Mouse (Mus musculus) forebrain, embryonic 12.5 days (tissue): ENCODE data around the gene Chn2. TPM values are rescaled to one million over a fixed set of nuclear protein-coding genes. Genes with fewer than 3 reads are reported as not detected.
A peak's percentile ranks its signal among the peaks of the same experiment; 100 is the strongest.

ENCODE experiments used
- ATAC-seq: fragments of 200-750 bp; cut with Nextera tagmentation; 2 replicates; pipeline ENCODE4 v1.8.0; 2017; ENCODE audit warnings: moderate TSS enrichment; ENCODE audit not compliant: low FRiP score
- H3K27ac ChIP-seq: fragments of 300-500 bp; sonication (generic); 2 replicates; pipeline ENCODE4 v1.5.1; 2016; ENCODE audit warnings: mild to moderate bottlenecking
- H3K27me3 ChIP-seq: fragments of 300-500 bp; sonication (generic); 2 replicates; pipeline ENCODE4 v1.6.1; 2016; ENCODE audit warnings: mild to moderate bottlenecking
- H3K36me3 ChIP-seq: fragments of 300-500 bp; sonication (generic); replicated peaks from 2 replicates; pipeline ENCODE4 v1.6.1; 2016; ENCODE audit warnings: mild to moderate bottlenecking
- H3K4me1 ChIP-seq: fragments of 300-500 bp; sonication (generic); 2 replicates; pipeline ENCODE4 v1.6.1; 2016
- H3K4me2 ChIP-seq: fragments of 300-500 bp; sonication (generic); 2 replicates; pipeline ENCODE4 v1.6.1; 2016; ENCODE audit warnings: mild to moderate bottlenecking, moderate library complexity
- H3K4me3 ChIP-seq: fragments of 300-500 bp; sonication (generic); replicated peaks from 2 replicates; pipeline ENCODE4 v1.5.1; 2016; ENCODE audit warnings: mild to moderate bottlenecking
- H3K9ac ChIP-seq: fragments of 300-500 bp; sonication (generic); 2 replicates; pipeline ENCODE4 v1.6.1; 2016; ENCODE audit warnings: mild to moderate bottlenecking
- H3K9me3 ChIP-seq: fragments of 300-500 bp; sonication (generic); 2 replicates; pipeline ENCODE4 v1.6.1; 2016
- WGBS: fragments of 180-500 bp; shearing (Covaris S2); methylation state at CpG from one replicate; pipeline ENCODE4 v1.1.7; 2016; 5-methylcytosine and 5-hydroxymethylcytosine counted together
- polyA plus RNA-seq: library from polyadenylated mRNA; unstranded; fragments of >200 nt; fragmentation: Nextera tagmentation; extraction: Ambion mirVana; gene quantifications from 2 replicates; pipeline ENCODE4 v1.2.1, GENCODE M21; 2016

The Chn2 gene
- polyA plus RNA-seq, 1 experiment from 2014 or later, result 29.8 TPM

DNA sequence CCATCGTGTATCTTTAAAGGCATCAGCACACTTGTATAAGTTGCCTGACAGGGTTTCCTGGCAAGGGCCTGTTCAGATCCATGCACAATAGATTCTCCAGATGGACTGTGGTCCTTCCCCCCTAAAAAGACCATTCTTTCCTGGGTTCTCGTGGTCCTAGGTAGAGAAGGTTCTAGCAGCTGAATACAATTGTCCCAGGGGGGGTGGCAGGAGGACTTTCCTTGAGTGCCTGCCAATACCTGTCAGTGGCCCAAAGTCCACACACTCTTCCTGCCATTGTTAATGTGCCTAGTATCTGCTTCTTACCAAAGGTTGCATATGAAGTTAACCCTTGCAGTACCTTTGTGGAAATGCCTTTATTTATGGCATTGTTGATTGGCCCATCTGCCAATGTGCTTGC, 257.9 kb downstream of the Chn2 start:
- H3K4me2 ChIP-seq, result no peak overlapping the region
- whole genome bisulfite sequencing, result 81% methylated on average over 2 of the region's 2 CpGs
- H3K4me1 ChIP-seq, result no peaks in the 10 kb centered on the region
- ATAC-seq, result no peak
- H3K27ac ChIP-seq, result no peak overlapping the region
- peaks cover 13% of the 10 kb centered on the region for H3K36me3 ChIP-seq
- no peak overlapping the region for H3K4me3 ChIP-seq
- no peaks in the 10 kb centered on the region for H3K27me3 ChIP-seq
- H3K9ac ChIP-seq, result no peak overlapping the region
- H3K9me3 ChIP-seq, result no peaks in the 10 kb centered on the region

DNA sequence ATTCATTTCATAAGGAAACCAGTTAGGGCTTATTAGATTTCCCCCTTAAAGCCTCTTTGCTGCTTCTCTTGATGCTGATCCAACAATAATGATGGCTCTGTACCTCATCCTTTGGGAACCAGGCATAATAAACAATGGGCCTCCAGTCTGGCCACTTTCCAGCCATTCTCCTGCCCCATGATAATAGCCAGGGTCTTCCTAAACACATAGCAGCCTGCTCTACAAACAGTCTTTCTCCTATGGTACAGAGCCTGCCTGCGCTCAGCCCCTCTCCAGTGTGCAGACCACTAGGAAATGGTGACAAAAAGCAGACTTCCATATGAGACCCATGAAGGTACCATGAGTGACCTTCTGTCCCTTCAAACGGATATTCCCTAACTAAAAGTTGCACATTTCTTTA, 260.1 kb downstream of the Chn2 start:
- Histone ChIP-seq H3K27ac (no peak overlapping the region), H3K4me2 (no peak overlapping the region), H3K4me1 (no peaks in the 10 kb centered on the region), H3K9me3 (no peaks in the 10 kb centered on the region), H3K36me3 (peaks cover 10% of the 10 kb centered on the region), H3K27me3 (no peaks in the 10 kb centered on the region), H3K9ac (no peak overlapping the region), H3K4me3 (no peak overlapping the region)
- WGBS, result 88% methylated on average over 2 of the region's 2 CpGs
- ATAC-seq, result no peak

DNA sequence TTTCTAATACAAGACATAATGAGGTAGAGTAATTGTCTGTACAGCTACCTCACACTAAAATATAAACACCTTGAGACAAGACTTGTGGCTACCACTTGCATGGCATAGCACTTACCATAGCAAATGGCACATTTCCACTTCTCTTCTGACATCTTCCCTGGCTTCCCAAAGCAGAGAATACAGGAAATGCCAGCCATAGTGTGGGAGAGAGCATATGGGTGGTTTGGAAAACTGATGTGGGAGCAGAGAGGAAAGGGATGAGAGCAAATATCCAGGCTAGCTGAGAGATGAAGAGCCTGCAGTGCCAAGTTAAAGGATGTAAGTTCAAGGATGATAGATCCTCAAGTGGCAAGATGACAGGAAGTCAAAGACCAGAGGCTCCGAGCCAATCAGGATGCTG, 266.4 kb downstream of the Chn2 start:
- no peak for ATAC-seq
- no peak overlapping the region for H3K27ac ChIP-seq
- WGBS, result 89% methylated on average over 1 of the region's 1 CpGs
- H3K9me3 ChIP-seq, result no peaks in the 10 kb centered on the region
- no peak overlapping the region for H3K4me2 ChIP-seq
- H3K27me3 ChIP-seq, result no peaks in the 10 kb centered on the region
- H3K9ac ChIP-seq, result no peak overlapping the region
- H3K4me1 ChIP-seq, result no peaks in the 10 kb centered on the region
- H3K4me3 ChIP-seq, result no peak overlapping the region
- no peaks in the 10 kb centered on the region for H3K36me3 ChIP-seq

DNA sequence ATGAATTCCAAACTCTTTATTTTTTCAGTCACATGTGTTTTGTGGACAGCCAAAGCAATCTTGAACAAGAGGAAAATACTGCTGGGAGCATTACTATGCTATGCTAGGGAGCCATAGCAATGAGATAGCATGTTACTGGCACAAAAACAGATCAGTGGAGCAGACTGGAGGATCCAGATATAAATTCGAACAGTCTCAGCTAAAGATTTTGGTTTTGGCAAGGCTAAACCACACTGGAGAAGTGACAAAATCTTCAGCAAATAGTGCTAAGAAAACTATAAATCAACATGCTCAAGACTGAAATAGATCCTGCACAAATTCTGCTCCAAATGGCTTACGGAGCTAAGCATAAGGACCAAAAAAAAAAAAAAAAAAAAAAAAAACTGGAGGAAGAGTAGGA, 273.7 kb downstream of the Chn2 start:
- H3K4me2 ChIP-seq, result no peak overlapping the region
- ATAC-seq, result no peak
- no peaks in the 10 kb centered on the region for H3K36me3 ChIP-seq
- no peaks in the 10 kb centered on the region for H3K4me1 ChIP-seq
- no peak overlapping the region for H3K9ac ChIP-seq
- no peaks in the 10 kb centered on the region for H3K27me3 ChIP-seq
- H3K4me3 ChIP-seq, result no peak overlapping the region
- WGBS, result 90% methylated on average over 2 of the region's 2 CpGs
- H3K27ac ChIP-seq, result no peak overlapping the region
- H3K9me3 ChIP-seq, result no peaks in the 10 kb centered on the region

DNA sequence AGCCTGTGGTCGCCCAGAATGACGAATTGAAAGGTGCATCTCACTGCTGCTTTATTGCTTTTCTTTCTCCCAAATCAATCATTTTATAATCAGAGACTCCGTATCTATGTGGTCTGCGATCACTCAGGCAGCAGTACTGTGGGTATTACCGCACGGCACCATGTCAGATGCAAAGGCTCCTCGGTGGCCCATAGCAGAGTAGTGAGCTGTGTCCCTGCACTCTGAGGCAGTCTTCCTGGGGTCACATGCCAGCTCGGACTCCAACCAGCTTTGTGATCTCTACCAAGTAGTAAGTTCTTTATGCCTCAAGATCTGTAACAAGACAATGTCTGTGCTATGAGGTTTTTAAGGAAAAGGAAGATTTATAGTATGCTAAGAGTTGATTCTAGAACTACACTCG, 279.3 kb downstream of the Chn2 start:
- WGBS, result 90% methylated on average over 9 of the region's 9 CpGs
- no peaks in the 10 kb centered on the region for H3K27me3 ChIP-seq
- no peaks in the 10 kb centered on the region for H3K36me3 ChIP-seq
- no peaks in the 10 kb centered on the region for H3K4me1 ChIP-seq
- H3K27ac ChIP-seq, result no peak overlapping the region
- no peaks in the 10 kb centered on the region for H3K9me3 ChIP-seq
- no peak overlapping the region for H3K4me3 ChIP-seq
- no peak overlapping the region for H3K9ac ChIP-seq
- no peak overlapping the region for H3K4me2 ChIP-seq
- no peak for ATAC-seq

DNA sequence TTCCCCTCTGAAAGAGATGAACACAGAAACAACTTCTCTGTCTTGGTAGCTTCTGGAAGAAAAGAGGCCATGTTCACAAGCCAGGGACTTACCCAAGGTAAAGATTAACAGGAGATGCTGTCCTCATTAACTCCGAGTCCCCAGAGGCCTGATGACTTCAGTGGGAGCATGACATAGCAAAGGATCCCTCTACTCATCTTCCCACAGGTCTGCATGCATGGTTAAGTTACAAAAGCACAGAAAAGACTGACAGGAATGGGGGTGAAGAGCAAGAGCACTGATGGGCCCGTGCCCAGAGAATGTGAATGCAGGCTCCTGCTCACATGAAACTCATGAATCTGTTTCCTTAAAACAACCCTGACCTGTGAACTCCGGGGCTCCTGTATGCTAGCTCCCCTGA, 279.8 kb downstream of the Chn2 start:
- no peak for ATAC-seq
- H3K4me3 ChIP-seq, result no peak overlapping the region
- H3K27me3 ChIP-seq, result peaks cover 4% of the 10 kb centered on the region
- no peak overlapping the region for H3K9ac ChIP-seq
- no peaks in the 10 kb centered on the region for H3K9me3 ChIP-seq
- H3K27ac ChIP-seq, result no peak overlapping the region
- H3K36me3 ChIP-seq, result no peaks in the 10 kb centered on the region
- 72% methylated on average over 3 of the region's 3 CpGs for WGBS
- H3K4me2 ChIP-seq, result no peak overlapping the region
- no peaks in the 10 kb centered on the region for H3K4me1 ChIP-seq

DNA sequence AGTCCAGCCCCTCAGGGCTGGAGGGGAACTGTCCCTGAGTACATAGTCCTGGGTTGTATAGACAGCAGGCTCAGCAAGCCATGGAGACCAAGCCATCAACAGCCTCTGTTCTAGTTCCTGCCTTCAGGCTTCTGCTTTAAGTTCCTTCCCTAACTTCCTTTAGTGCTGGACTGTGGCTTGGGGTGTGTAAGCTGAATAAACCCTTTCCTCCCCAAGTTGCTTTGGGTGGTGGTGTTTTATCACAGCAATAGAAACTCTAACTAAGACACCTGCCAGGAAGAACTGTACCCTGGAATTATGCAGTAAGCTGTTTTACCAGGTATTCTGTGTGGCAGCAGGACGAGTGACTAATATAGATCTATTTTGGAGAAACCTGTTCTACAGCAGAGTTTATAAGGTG, 280.9 kb downstream of the Chn2 start:
- no peak overlapping the region for H3K9ac ChIP-seq
- no peak overlapping the region for H3K4me2 ChIP-seq
- ATAC-seq, result no peak
- WGBS, result 70% methylated on average over 1 of the region's 1 CpGs
- no peak overlapping the region for H3K4me3 ChIP-seq
- H3K36me3 ChIP-seq, result no peaks in the 10 kb centered on the region
- no peak overlapping the region for H3K27ac ChIP-seq
- H3K4me1 ChIP-seq, result no peaks in the 10 kb centered on the region
- peaks cover 14% of the 10 kb centered on the region for H3K27me3 ChIP-seq
- no peaks in the 10 kb centered on the region for H3K9me3 ChIP-seq

DNA sequence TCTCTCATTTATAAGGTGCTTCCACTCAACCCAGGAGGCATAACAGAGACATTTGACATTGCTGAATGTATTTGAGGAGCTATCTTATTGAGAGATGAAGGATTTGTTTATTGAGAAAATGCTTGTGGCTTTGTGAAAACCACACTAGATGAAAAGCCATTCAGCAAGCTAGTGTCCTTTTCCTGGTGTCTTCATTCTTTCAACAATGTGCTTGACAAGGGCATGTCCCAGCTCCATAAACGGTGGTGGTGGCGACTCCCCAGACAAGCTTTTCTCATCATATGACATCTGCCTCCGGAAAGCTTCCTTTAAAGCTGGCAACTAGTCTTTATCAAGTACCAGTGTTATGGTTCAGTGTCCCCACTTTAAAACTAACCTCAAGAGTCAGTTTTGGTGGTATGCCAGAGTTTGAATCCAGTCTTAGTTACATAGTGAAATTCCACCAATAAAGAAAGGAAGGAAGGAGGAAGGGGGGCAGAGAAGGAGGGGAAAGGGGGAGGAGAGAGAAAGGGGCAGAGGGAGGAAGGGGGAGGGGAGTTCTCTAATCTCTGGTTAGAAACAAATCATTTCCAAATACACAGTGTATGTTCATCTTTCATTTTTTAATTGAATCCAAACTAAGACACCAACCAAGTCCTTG, 286.0 kb downstream of the Chn2 start, which contains the start of gene Prr15:
Prr15 (plus strand) TSS at position 590 of the 640 bp plus-strand sequence.
- no peak for ATAC-seq
- peak within 1 kb of the TSS; percentile 96 for H3K4me2 ChIP-seq
- peaks cover 57% of the 10 kb centered on the region for H3K27me3 ChIP-seq
- H3K9me3 ChIP-seq, result no peaks in the 10 kb centered on the region
- no peaks in the 10 kb centered on the region for H3K36me3 ChIP-seq
- no peak within 1 kb of the TSS for H3K27ac ChIP-seq
- H3K4me1 ChIP-seq, result peaks cover 15% of the 10 kb centered on the region
- whole genome bisulfite sequencing, result 79% methylated on average over 3 of the region's 3 CpGs
- H3K4me3 ChIP-seq, result peak within 1 kb of the TSS; percentile 52
- peak within 1 kb of the TSS; percentile 47 for H3K9ac ChIP-seq

DNA sequence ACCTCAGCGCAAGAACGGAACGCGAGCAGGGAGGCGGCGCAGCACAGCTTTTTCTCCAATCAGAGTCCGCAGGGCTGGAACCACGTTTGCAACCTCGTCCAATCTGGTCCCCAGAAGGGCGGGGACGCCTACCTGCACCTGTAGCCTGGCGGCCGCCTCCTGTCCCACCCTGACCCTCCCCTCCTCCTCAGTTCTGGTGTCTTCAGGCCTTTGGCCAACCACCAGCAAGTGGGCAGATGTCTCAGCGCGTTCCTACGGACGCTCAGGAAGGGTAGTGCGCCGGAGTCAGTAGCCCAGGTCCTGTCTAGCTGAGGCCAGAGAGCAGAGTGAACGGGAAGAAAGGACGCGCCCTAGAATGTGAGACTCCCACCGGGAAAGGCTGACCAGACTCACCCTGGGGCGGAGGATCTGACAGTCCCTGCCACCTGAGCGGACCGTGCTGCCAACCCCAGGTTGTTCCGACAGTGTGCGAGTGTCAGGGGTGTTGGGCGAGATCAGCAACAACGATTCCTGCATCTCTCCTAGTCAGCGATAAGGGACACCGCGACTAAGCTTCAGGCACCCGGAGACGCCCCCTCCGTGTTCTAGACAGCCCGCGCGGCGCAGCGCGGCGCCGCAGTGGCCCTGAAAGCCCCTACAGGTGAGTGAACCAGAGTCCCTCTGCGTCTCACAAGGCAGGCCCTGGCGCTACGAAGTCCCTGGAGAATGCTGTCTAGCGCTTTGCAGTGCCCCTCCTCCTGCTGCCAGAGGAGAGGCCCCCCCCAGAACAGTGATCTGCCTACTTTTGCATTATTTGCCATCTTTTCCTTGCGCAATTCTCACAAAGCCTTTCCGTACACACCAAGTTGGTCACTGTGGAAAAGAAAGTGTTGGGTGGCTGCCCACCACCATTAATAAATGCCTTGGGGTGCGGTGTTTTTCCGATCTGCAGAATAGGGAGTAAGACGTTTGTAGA, 287.6 kb downstream of the Chn2 start:
- Histone ChIP-seq H3K27me3 (peaks cover 57% of the 10 kb centered on the region), H3K4me1 (peaks cover 21% of the 10 kb centered on the region), H3K27ac (0 out of 2 replicates have a peak overlapping the region, but pooled peaks have one; percentile 19), H3K9me3 (no peaks in the 10 kb centered on the region), H3K4me2 (peak overlapping the region; percentile 96), H3K36me3 (no peaks in the 10 kb centered on the region), H3K9ac (peak overlapping the region; percentile 47), H3K4me3 (peak overlapping the region; percentile 52)
- ATAC-seq, result peak; percentile 61; the same call in 1 of the 2 replicates
- under 1% methylated on average over 53 of the region's 53 CpGs for WGBS

DNA sequence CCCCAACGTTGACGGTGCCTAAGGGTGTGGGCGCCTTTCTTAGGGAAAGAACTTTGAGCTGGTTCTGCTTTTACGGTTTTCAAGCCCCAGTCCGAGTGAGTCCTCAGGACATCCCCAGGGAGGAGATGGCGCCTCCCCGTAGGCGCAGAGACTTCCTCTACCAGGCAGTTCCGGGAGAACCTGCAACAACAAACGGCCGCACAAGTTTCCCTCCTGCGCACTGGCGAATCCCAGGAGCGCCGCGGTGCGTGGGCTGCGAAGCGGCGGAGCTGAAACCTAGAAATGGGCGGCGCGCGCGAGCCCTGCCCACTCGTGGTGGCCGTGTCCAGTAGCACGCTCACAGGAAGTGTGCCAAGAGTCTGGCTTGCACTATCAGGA, 288.3 kb downstream of the Chn2 start:
- peak overlapping the region; percentile 96 for H3K4me2 ChIP-seq
- H3K4me3 ChIP-seq, result peak overlapping the region; percentile 52
- peaks cover 57% of the 10 kb centered on the region for H3K27me3 ChIP-seq
- peaks cover 27% of the 10 kb centered on the region for H3K4me1 ChIP-seq
- H3K27ac ChIP-seq, result 0 out of 2 replicates have a peak overlapping the region, but pooled peaks have one; percentile 19
- H3K36me3 ChIP-seq, result no peaks in the 10 kb centered on the region
- under 1% methylated on average over 28 of the region's 28 CpGs for WGBS
- ATAC-seq, result no peak
- H3K9ac ChIP-seq, result peak overlapping the region; percentile 47
- H3K9me3 ChIP-seq, result no peaks in the 10 kb centered on the region

DNA sequence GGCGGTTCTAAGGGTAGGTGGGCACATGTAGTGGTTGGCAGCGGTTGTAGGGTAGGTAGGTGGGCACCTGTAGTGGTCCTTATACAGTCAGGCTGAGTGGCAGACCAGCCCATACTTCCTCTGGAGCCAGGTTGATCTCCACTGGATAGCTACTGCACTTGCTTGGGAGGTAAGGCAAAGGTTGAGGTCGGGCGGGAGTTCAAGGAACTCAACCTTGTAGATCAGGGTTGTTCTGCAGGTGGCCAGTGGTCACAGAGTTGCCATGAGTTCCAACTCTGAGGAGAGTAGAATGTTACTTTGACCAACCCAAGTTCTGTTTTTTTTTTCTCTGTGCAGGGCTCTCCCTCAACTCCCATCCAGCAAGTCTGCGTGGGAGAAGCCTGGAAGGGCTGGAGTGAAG, 289.4 kb downstream of the Chn2 start:
- H3K36me3 ChIP-seq, result no peaks in the 10 kb centered on the region
- peak overlapping the region; percentile 96; the same call in 1 of the 2 replicates for H3K4me2 ChIP-seq
- H3K9me3 ChIP-seq, result no peaks in the 10 kb centered on the region
- peaks cover 37% of the 10 kb centered on the region for H3K4me1 ChIP-seq
- H3K9ac ChIP-seq, result no peak overlapping the region
- no peak overlapping the region for H3K4me3 ChIP-seq
- 90% methylated on average over 5 of the region's 5 CpGs for WGBS
- peaks cover 57% of the 10 kb centered on the region for H3K27me3 ChIP-seq
- H3K27ac ChIP-seq, result no peak overlapping the region
- ATAC-seq, result no peak

DNA sequence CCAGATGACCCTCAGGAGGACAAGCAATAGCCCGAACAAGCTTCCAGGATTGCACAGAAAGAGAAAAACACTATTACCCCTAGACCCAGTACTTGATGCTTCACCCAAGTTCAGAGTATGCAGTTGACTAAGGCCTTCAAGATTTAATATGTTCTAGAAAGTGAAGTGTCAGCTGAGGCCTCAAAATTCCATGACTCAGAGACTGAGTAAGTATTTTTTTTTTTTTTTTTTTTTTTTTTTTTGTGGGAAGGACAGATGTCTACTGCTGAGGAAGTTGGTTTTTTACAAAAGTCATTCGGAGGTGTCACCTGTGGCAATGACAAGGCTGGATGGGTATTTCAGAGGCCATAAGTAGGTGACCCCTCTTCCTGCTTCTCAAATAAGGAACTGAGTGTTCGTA, 290.2 kb downstream of the Chn2 start:
- 89% methylated on average over 3 of the region's 3 CpGs for WGBS
- no peak for ATAC-seq
- Histone ChIP-seq H3K9ac (no peak overlapping the region), H3K4me1 (peaks cover 42% of the 10 kb centered on the region), H3K27ac (0 out of 2 replicates have a peak overlapping the region, but pooled peaks have one; percentile 50), H3K4me2 (no peak overlapping the region), H3K36me3 (no peaks in the 10 kb centered on the region), H3K27me3 (peaks cover 49% of the 10 kb centered on the region), H3K9me3 (no peaks in the 10 kb centered on the region), H3K4me3 (no peak overlapping the region)
